Mouse (Mus musculus) liver, postnatal 0 days (tissue): ENCODE results near the gene Sox6.

Experiments
- CTCF ChIP-seq: sonication (generic); IDR thresholded peaks from 2 replicates; pipeline ENCODE4 v1.5.1; 2016; ENCODE audit warnings: antibody characterized with exemption, low read depth
- EP300 ChIP-seq: IDR thresholded peaks from 2 replicates; pipeline ENCODE4 v1.6.1; 2016; ENCODE audit warnings: antibody characterized with exemption, low read depth, mild to moderate bottlenecking

GRCm38 (mm10) chr7:115754216-115754615 lies 284.4 kb downstream of the Sox6 start:
- no peak for TF ChIP-seq CTCF
- no peak for TF ChIP-seq EP300
